Mouse (Mus musculus) midbrain, embryonic 16.5 days (tissue): ENCODE results near the gene Egfl6. TPM values are rescaled to one million over a fixed set of nuclear protein-coding genes. Genes with fewer than 3 reads are reported as not detected.
"Not testable (repeated sequence)": the region's sequence is repeated elsewhere in the genome, so short reads cannot be mapped to it uniquely, and the experiment has no call there.

Source experiments
- ATAC-seq: fragments of 200-750 bp; cut with Nextera tagmentation; 2 replicates; pipeline ENCODE4 v1.8.0; 2017; ENCODE audit warnings: moderate TSS enrichment
- H3K27ac ChIP-seq: fragments of 300-500 bp; sonication (generic); 2 replicates; pipeline ENCODE4 v1.5.1; 2014; ENCODE audit warnings: mild to moderate bottlenecking, low read length, mixed read lengths
- H3K27me3 ChIP-seq: fragments of 300-500 bp; sonication (generic); 2 replicates; pipeline ENCODE4 v1.6.1; 2014; ENCODE audit warnings: low read depth, low read length, mixed read lengths; ENCODE audit not compliant: control insufficient read depth, insufficient read depth
- H3K36me3 ChIP-seq: fragments of 300-500 bp; sonication (generic); 2 replicates; pipeline ENCODE4 v1.6.1; 2014; ENCODE audit warnings: mild to moderate bottlenecking, low read length, moderate library complexity, mixed read lengths; ENCODE audit not compliant: control insufficient read depth, insufficient read depth
- H3K4me1 ChIP-seq: fragments of 300-500 bp; sonication (generic); 2 replicates; pipeline ENCODE4 v1.6.1; 2014; ENCODE audit warnings: mild to moderate bottlenecking, low read length, mixed read lengths; ENCODE audit not compliant: control insufficient read depth, insufficient read depth
- H3K4me2 ChIP-seq: fragments of 300-500 bp; sonication (generic); 2 replicates; pipeline ENCODE4 v1.6.1; 2014; ENCODE audit warnings: mild to moderate bottlenecking, low read length, mixed read lengths
- H3K4me3 ChIP-seq: fragments of 300-500 bp; sonication (generic); 2 replicates; pipeline ENCODE4 v1.5.1; 2014; ENCODE audit warnings: low read depth, mild to moderate bottlenecking, low read length, moderate library complexity, mixed read lengths
- H3K9ac ChIP-seq: fragments of 300-500 bp; sonication (generic); 2 replicates; pipeline ENCODE4 v1.6.1; 2014; ENCODE audit warnings: low read depth, low read length, mixed read lengths
- H3K9me3 ChIP-seq: fragments of 300-500 bp; sonication (generic); replicated peaks from 2 replicates; pipeline ENCODE4 v1.6.1; 2014; ENCODE audit warnings: mild to moderate bottlenecking, low read length, mixed read lengths; ENCODE audit not compliant: control insufficient read depth, poor library complexity, severe bottlenecking
- WGBS: fragments of 180-500 bp; shearing (Covaris S2); extraction: QIAGEN DNeasy Blood & Tissue Kit; methylation state at CpG from one replicate; pipeline ENCODE4 v1.1.7; 2014; 5-methylcytosine and 5-hydroxymethylcytosine counted together
- polyA plus RNA-seq: library from polyadenylated mRNA; unstranded; fragments of >200 nt; fragmentation: Nextera tagmentation; extraction: Ambion mirVana; gene quantifications from 2 replicates; pipeline ENCODE4 v1.2.1, GENCODE M21; 2015

The Egfl6 gene
- polyA plus RNA-seq, 1 experiment from 2014 or later = 2.9 TPM

GRCm38 (mm10) chrX:166531671-166532070, 53.8 kb downstream of the Egfl6 start:
- WGBS = 22% methylated on average over 6 of the region's 6 CpGs
- H3K27me3 ChIP-seq = 0 out of 2 replicates have a peak, but pooled peaks cover under 1% of the 10 kb centered on the region

DNA sequence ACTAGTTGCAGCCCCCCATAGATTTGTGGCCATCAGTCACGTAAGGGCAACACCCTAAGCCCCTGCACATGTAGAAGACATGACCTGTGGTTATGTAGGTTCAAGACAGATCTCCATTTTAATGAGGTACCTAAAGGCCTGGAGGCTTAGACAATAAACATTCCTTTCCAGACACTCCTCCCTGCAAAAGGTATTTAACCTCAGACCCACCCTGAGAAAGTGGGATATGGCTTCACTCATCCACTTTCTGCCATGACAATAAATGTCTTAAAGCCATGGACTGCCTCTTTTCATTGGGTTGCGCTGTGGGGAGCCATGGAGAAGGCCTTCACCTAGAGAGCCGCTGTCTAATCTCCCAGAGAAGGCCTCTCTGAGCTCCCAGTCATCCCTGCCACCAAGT, 57.4 kb downstream of the Egfl6 start:
- no peaks in the 10 kb centered on the region; the same call in 1 of the 2 replicates for H3K27me3 ChIP-seq
- no peak overlapping the region for H3K4me3 ChIP-seq
- no peaks in the 10 kb centered on the region for H3K4me1 ChIP-seq
- H3K36me3 ChIP-seq = no peaks in the 10 kb centered on the region
- 88% methylated on average over 3 of the region's 3 CpGs for WGBS
- no peak overlapping the region for H3K9ac ChIP-seq
- no peaks in the 10 kb centered on the region for H3K9me3 ChIP-seq
- H3K27ac ChIP-seq = no peak overlapping the region
- no peak overlapping the region for H3K4me2 ChIP-seq
- ATAC-seq = no peak

More at GRCm38 (mm10) chrX:166531671-166532070, 53.8 kb downstream of the Egfl6 start:
- Histone ChIP-seq H3K36me3 (no peaks in the 10 kb centered on the region), H3K27ac (no peak overlapping the region), H3K4me3 (no peak overlapping the region), H3K4me1 (no peaks in the 10 kb centered on the region), H3K9ac (no peak overlapping the region), H3K9me3 (no peaks in the 10 kb centered on the region), H3K4me2 (no peak overlapping the region)
- no peak for ATAC-seq

DNA sequence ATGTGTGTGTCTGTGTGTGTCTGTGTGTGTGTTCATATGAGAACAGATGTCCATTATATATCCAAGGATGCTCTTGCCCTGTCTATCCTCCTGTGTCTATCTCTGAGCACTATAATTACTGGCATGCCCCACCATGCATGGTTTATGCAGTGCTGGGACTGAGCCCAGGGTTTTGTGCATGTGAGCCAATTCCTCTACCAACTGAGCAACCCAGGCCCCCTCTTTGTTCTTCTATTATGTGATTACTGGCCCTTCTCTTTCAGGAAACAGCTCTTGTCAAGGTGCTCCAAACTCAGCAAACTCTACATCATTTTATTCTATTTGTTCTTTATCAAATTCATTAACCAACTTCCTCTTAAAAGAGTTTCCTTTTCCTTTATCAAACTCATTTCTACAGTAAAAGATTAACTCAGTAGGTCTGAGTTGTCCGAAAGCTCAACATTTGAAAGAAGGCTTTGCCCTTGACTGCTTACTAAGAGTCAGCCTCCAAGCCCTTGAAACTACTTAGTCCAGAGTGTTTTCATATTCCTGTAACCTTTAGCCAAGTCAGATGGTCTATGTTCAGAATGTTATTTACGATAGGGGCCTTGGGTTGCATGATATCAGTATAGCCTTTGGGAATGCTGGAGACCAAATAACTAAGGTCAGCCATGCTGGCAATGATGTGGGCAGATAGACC, 59.7 kb downstream of the Egfl6 start:
- H3K4me2 ChIP-seq = no peak overlapping the region
- H3K9me3 ChIP-seq = no peaks in the 10 kb centered on the region
- H3K9ac ChIP-seq = no peak overlapping the region
- no peak for ATAC-seq
- H3K4me1 ChIP-seq = no peaks in the 10 kb centered on the region
- no peak overlapping the region for H3K27ac ChIP-seq
- no peaks in the 10 kb centered on the region; the same call in 1 of the 2 replicates for H3K27me3 ChIP-seq
- WGBS = 95% methylated on average over 2 of the region's 2 CpGs
- no peak overlapping the region for H3K4me3 ChIP-seq
- H3K36me3 ChIP-seq = no peaks in the 10 kb centered on the region

DNA sequence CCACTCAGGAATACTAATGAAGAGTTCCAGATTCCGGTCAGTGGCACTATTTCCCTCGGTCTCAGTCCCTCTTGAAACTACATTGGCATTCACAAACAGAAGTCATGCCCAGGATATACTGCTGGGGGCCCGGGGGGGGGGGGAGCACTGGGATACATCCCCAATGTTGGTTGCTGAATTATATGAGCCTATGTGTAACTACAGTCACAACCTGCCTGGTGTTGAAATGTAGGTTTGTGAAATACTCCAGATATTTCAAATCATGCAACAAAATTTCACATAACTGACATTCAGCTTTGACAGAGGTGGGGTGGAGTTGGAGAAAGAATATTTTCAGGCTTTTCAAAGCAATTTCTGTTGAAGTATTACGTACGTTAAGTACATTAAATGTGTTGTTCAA, 64.7 kb downstream of the Egfl6 start:
- no peaks in the 10 kb centered on the region for H3K9me3 ChIP-seq
- no peak overlapping the region for H3K4me2 ChIP-seq
- H3K27ac ChIP-seq = no peak overlapping the region
- H3K27me3 ChIP-seq = no peaks in the 10 kb centered on the region; the same call in 1 of the 2 replicates
- no peak overlapping the region for H3K4me3 ChIP-seq
- WGBS = 81% methylated on average over 5 of the region's 5 CpGs
- no peak for ATAC-seq
- H3K9ac ChIP-seq = no peak overlapping the region
- no peaks in the 10 kb centered on the region for H3K4me1 ChIP-seq
- no peaks in the 10 kb centered on the region for H3K36me3 ChIP-seq

GRCm38 (mm10) chrX:166518345-166518744, 67.2 kb downstream of the Egfl6 start, which contains the start of gene Tceanc:
Gene Tceanc (minus strand): TSS chrX:166518567.
- H3K4me2 ChIP-seq = no peak within 1 kb of the TSS
- no peaks in the 10 kb centered on the region for H3K4me1 ChIP-seq
- WGBS = 72% methylated on average over 16 of the region's 16 CpGs
- no peak within 1 kb of the TSS for H3K27ac ChIP-seq
- no peaks in the 10 kb centered on the region for H3K9me3 ChIP-seq
- H3K9ac ChIP-seq = no peak within 1 kb of the TSS
- H3K4me3 ChIP-seq = no peak within 1 kb of the TSS
- no peak for ATAC-seq
- H3K27me3 ChIP-seq = no peaks in the 10 kb centered on the region; the same call in 1 of the 2 replicates
- H3K36me3 ChIP-seq = no peaks in the 10 kb centered on the region

- no peaks in the 10 kb centered on the region; the same call in 1 of the 2 replicates for H3K27me3 ChIP-seq
These were observed 68.9 kb downstream of the Egfl6 start for GRCm38 (mm10) chrX:166516631-166517030.

GRCm38 (mm10) chrX:166515923-166516322, 69.6 kb downstream of the Egfl6 start:
- no peak overlapping the region for H3K4me2 ChIP-seq
- no peak overlapping the region for H3K4me3 ChIP-seq
- no peak overlapping the region for H3K27ac ChIP-seq
- no peak for ATAC-seq
- no peaks in the 10 kb centered on the region for H3K9me3 ChIP-seq
- no peaks in the 10 kb centered on the region; the same call in 1 of the 2 replicates for H3K27me3 ChIP-seq
- WGBS = 87% methylated on average over 3 of the region's 3 CpGs
- H3K9ac ChIP-seq = no peak overlapping the region
- H3K36me3 ChIP-seq = no peaks in the 10 kb centered on the region
- H3K4me1 ChIP-seq = no peaks in the 10 kb centered on the region

More at GRCm38 (mm10) chrX:166516631-166517030, 68.9 kb downstream of the Egfl6 start:
- 95% methylated on average over 1 of the region's 1 CpGs for WGBS
- ATAC-seq = no peak
- Histone ChIP-seq H3K27ac (no peak overlapping the region), H3K4me2 (no peak overlapping the region), H3K4me3 (no peak overlapping the region), H3K9me3 (no peaks in the 10 kb centered on the region), H3K36me3 (no peaks in the 10 kb centered on the region), H3K4me1 (no peaks in the 10 kb centered on the region), H3K9ac (no peak overlapping the region)

GRCm38 (mm10) chrX:166514035-166514434, 71.5 kb downstream of the Egfl6 start:
- not testable (repeated sequence) for H3K4me1 ChIP-seq, H3K9ac ChIP-seq, H3K27me3 ChIP-seq, ATAC-seq, H3K36me3 ChIP-seq, H3K4me3 ChIP-seq, H3K9me3 ChIP-seq, H3K27ac ChIP-seq
- 28% methylated on average over 12 of the region's 12 CpGs for WGBS
- H3K4me2 ChIP-seq = peak overlapping the region; percentile 34

DNA sequence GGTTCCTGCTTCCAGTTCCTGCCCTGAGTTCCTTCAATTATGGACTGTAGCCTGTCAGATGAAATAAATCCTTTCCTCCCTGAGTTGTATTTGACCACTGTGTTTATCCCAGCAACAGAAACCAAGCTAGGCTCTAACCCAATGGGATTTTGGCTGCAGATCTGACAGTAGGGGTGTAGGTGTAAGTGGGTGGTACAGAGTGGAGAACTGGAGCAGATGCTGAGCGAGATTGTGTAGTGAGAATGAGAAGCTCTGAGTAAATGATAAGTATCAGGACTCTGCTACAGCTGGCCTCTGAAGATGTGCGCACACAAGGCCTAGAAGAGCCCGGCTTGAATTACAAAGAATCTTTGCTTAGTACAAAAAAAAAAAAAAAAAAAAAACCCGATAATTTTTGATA, 73.4 kb downstream of the Egfl6 start:
- no peak overlapping the region for H3K27ac ChIP-seq
- no peaks in the 10 kb centered on the region for H3K9me3 ChIP-seq
- H3K9ac ChIP-seq = no peak overlapping the region
- WGBS = 93% methylated on average over 4 of the region's 4 CpGs
- H3K4me3 ChIP-seq = no peak overlapping the region
- H3K27me3 ChIP-seq = no peaks in the 10 kb centered on the region
- ATAC-seq = no peak
- H3K36me3 ChIP-seq = no peaks in the 10 kb centered on the region
- no peak overlapping the region for H3K4me2 ChIP-seq
- no peaks in the 10 kb centered on the region for H3K4me1 ChIP-seq
